Mouse (Mus musculus) heart, postnatal 0 days (tissue): Measurements from ENCODE around the gene Rph3al.

Experiments used
- CTCF ChIP-seq: IDR thresholded peaks from 2 replicates; pipeline ENCODE4 v1.5.1; 2016; ENCODE audit warnings: antibody characterized with exemption, control low read depth, low read depth
- EP300 ChIP-seq: IDR thresholded peaks from 2 replicates; pipeline ENCODE4 v1.6.1; 2016; ENCODE audit warnings: antibody characterized with exemption, low read depth

- TF ChIP-seq CTCF = no peak
- TF ChIP-seq EP300 = no peak
These were observed 15.5 kb downstream of the Rph3al start for GRCm38 (mm10) chr11:75922741-75923140.
